Mouse (Mus musculus) midbrain, embryonic 11.5 days (tissue): ENCODE results near the gene Urb1. TPM values are rescaled to one million over a fixed set of nuclear protein-coding genes. Genes with fewer than 3 reads are reported as not detected.

ENCODE experiments used
- ATAC-seq: fragments of 200-750 bp; cut with Nextera tagmentation; 2 replicates; pipeline ENCODE4 v1.8.0; 2017; ENCODE audit warnings: moderate TSS enrichment, moderate library complexity; ENCODE audit not compliant: low FRiP score
- DNase-seq: peaks from one replicate; pipeline ENCODE4 v3.0.0; 2015; ENCODE audit warnings: low spot score; ENCODE audit errors: missing footprints
- H3K27ac ChIP-seq: fragments of 300-500 bp; sonication (generic); 2 replicates; pipeline ENCODE4 v1.5.1; 2014; ENCODE audit warnings: low read depth, low read length
- H3K27me3 ChIP-seq: fragments of 300-500 bp; sonication (generic); 2 replicates; pipeline ENCODE4 v1.6.1; 2014; ENCODE audit warnings: mild to moderate bottlenecking, low read length, moderate library complexity, mixed read lengths; ENCODE audit not compliant: control insufficient read depth, insufficient read depth
- H3K36me3 ChIP-seq: fragments of 300-500 bp; sonication (generic); 2 replicates; pipeline ENCODE4 v1.6.1; 2014; ENCODE audit warnings: mild to moderate bottlenecking, low read length, moderate library complexity, mixed read lengths; ENCODE audit not compliant: control insufficient read depth, insufficient read depth
- H3K4me1 ChIP-seq: fragments of 300-500 bp; sonication (generic); 2 replicates; pipeline ENCODE4 v1.6.1; 2014; ENCODE audit warnings: low read length; ENCODE audit not compliant: control insufficient read depth, insufficient read depth
- H3K4me2 ChIP-seq: fragments of 300-500 bp; sonication (generic); 2 replicates; pipeline ENCODE4 v1.6.1; 2014; ENCODE audit warnings: mild to moderate bottlenecking, moderate library complexity
- H3K4me3 ChIP-seq: fragments of 300-500 bp; sonication (generic); 2 replicates; pipeline ENCODE4 v1.5.1; 2014; ENCODE audit warnings: low read depth, low read length
- H3K9ac ChIP-seq: fragments of 300-500 bp; sonication (generic); 2 replicates; pipeline ENCODE4 v1.6.1; 2014; ENCODE audit warnings: low read length
- H3K9me3 ChIP-seq: fragments of 300-500 bp; sonication (generic); 2 replicates; pipeline ENCODE4 v1.6.1; 2016; ENCODE audit warnings: low read length; ENCODE audit not compliant: control insufficient read depth
- WGBS: fragments of 180-500 bp; shearing (Covaris S2); extraction: QIAGEN DNeasy Blood & Tissue Kit; methylation state at CpG from one replicate; pipeline ENCODE4 v1.1.7; 2014; 5-methylcytosine and 5-hydroxymethylcytosine counted together
- polyA plus RNA-seq: library from polyadenylated mRNA; unstranded; fragments of >200 nt; fragmentation: Nextera tagmentation; extraction: Ambion mirVana; gene quantifications from 2 replicates; pipeline ENCODE4 v1.2.1, GENCODE M21; 2014

Gene Urb1
- polyA plus RNA-seq, 1 experiment from 2014 or later = 14.2 TPM

DNA sequence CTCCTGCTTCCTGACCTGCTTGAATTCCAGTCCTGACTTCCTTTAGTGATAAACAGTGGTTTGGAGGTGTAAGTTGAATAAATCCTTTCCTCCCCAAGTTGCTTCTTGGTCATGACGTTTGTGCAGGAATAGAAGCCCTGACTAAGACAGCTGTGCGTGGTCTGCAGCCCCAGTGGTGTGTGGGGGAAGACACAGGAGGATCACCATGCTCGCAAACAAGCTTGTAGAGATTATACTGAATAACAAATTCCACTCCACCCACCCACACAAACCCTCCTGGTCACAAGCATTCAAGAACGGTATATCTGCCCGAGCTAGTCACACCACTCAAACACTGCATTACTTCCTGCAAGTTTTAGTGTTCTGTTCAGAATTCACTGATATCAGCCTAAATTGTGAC lies 18.1 kb downstream of the Urb1 start:
- no peak overlapping the region for H3K4me2 ChIP-seq
- no peak overlapping the region for H3K27ac ChIP-seq
- 86% methylated on average over 5 of the region's 5 CpGs for WGBS
- H3K27me3 ChIP-seq = no peaks in the 10 kb centered on the region
- H3K4me1 ChIP-seq = no peaks in the 10 kb centered on the region
- H3K36me3 ChIP-seq = peaks cover 17% of the 10 kb centered on the region
- no peak overlapping the region for H3K9ac ChIP-seq
- no peaks in the 10 kb centered on the region for H3K9me3 ChIP-seq
- ATAC-seq = no peak
- H3K4me3 ChIP-seq = no peak overlapping the region
- DNase-seq = no peak

DNA sequence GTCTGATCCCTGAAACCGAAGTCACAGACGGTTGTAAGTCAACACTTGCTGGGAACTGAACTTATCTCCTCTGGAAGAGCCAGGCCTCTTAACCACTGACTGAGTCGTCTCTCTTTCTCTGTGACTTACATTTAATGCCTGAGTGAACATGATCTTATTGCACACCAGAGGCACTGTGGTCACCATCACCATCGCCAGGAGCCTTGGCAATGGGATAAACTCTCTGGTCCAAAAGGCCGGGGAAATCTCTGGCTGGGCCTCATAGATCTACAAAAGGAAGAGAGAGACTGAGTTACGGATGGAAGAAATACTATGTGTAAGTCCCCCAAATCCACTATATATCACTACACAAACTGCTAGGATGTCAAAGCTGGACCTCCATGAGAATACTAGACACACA lies 19.3 kb downstream of the Urb1 start:
- whole genome bisulfite sequencing = 90% methylated on average over 6 of the region's 6 CpGs
- Histone ChIP-seq H3K27ac (no peak overlapping the region), H3K36me3 (peaks cover 17% of the 10 kb centered on the region), H3K9ac (no peak overlapping the region), H3K9me3 (no peaks in the 10 kb centered on the region), H3K4me1 (no peaks in the 10 kb centered on the region), H3K4me2 (no peak overlapping the region), H3K27me3 (no peaks in the 10 kb centered on the region), H3K4me3 (no peak overlapping the region)
- DNase-seq = no peak
- no peak for ATAC-seq

DNA sequence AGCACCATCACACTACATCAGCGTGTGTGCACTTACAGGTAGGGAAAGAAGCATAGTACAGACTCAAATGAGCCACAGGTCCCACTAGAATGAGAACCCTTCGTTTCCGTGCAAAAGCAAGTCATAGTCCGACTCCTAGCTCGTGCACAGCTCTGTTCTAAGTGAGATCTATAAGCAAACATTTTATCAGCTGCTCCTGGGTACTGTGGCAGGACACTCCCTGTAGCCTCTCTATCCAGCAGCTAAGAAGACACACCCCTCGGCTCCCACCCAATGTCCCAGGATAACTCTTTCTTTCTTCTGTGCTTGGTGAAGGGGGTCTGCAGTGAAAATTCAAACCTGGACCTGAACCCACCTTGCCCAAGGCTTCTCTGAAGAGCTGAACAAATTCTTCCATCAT lies 21.6 kb downstream of the Urb1 start:
- H3K27ac ChIP-seq = no peak overlapping the region
- no peak overlapping the region for H3K9ac ChIP-seq
- no peaks in the 10 kb centered on the region for H3K27me3 ChIP-seq
- no peaks in the 10 kb centered on the region for H3K4me1 ChIP-seq
- H3K4me2 ChIP-seq = no peak overlapping the region
- 90% methylated on average over 6 of the region's 6 CpGs for WGBS
- no peaks in the 10 kb centered on the region for H3K9me3 ChIP-seq
- peaks cover 21% of the 10 kb centered on the region for H3K36me3 ChIP-seq
- DNase-seq (no peak), ATAC-seq (no peak)
- H3K4me3 ChIP-seq = no peak overlapping the region

DNA sequence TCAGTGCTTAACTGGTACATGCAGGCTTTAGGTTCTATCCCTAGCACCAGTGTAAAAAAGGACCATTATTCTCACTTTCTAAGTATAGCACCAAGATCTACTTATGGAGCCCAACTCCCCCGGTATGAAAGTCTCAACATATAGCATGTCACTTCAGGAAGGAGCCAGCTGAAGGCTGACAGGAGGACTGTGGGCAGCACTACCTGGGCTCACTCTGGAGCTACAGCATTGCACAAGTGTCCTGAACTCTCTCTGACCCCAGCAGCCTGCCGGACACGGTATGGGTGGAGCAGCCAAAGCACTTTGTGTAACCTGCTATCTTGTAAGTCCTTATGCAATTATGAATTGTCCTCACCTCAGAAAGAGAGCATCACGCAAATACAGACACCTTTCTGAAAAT lies 25.0 kb downstream of the Urb1 start:
- H3K4me2 ChIP-seq = no peak overlapping the region
- WGBS = 93% methylated on average over 4 of the region's 4 CpGs
- ATAC-seq (no peak), DNase-seq (no peak)
- no peaks in the 10 kb centered on the region for H3K27me3 ChIP-seq
- H3K9me3 ChIP-seq = no peaks in the 10 kb centered on the region
- H3K27ac ChIP-seq = no peak overlapping the region
- no peak overlapping the region for H3K4me3 ChIP-seq
- no peaks in the 10 kb centered on the region for H3K4me1 ChIP-seq
- peaks cover 14% of the 10 kb centered on the region for H3K36me3 ChIP-seq
- H3K9ac ChIP-seq = no peak overlapping the region

DNA sequence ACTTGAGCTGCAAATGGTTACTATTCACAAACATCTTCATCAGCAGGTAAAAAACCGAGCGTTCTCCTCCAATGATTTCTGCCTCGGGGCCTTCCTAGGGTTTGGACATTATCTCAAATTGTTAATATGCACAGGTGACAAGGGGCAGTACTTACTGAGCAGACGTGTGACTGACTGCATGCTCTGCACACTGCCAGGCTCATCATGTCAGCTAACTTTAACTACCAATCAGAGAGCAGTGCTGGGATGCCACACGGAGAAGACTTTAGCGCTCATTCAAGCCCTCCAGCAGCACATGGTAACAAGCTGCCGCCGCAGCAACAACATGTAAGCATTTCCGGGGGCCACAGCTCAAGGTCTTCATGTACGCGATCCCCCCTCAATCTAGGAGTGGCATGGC lies 26.9 kb downstream of the Urb1 start:
- no peak for ATAC-seq
- H3K4me3 ChIP-seq = no peak overlapping the region
- no peaks in the 10 kb centered on the region for H3K27me3 ChIP-seq
- H3K9me3 ChIP-seq = no peaks in the 10 kb centered on the region
- no peaks in the 10 kb centered on the region for H3K4me1 ChIP-seq
- no peak overlapping the region for H3K9ac ChIP-seq
- no peak overlapping the region for H3K4me2 ChIP-seq
- H3K27ac ChIP-seq = no peak overlapping the region
- no peak for DNase-seq
- peaks cover 9% of the 10 kb centered on the region for H3K36me3 ChIP-seq
- 92% methylated on average over 11 of the region's 11 CpGs for WGBS

DNA sequence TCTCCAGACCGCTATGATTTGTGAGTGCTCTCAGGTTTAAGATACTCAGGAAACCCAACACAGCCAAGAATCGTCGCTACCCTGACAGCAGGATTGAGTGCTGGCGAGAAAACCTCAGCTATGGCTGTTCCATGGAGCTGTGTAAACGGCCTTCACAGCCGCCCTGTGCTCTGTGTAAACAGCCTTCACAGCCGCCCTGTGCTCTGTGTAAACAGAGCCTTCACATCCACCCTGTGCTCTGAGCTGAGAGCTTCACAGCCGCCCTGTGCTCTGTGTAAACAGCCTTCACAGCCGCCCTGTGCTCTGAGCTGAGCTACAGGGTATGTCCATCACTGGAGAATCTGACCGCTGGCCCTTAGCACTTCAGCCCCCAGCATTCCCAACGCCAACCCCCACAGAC lies 30.4 kb downstream of the Urb1 start:
- WGBS = 65% methylated on average over 11 of the region's 11 CpGs
- Histone ChIP-seq H3K4me3 (no peak overlapping the region), H3K9ac (no peak overlapping the region), H3K27ac (no peak overlapping the region), H3K27me3 (no peaks in the 10 kb centered on the region), H3K4me1 (no peaks in the 10 kb centered on the region), H3K4me2 (no peak overlapping the region), H3K9me3 (no peaks in the 10 kb centered on the region), H3K36me3 (0 out of 2 replicates have a peak, but pooled peaks cover 2% of the 10 kb centered on the region)
- ATAC-seq (peak; percentile 93), DNase-seq (no peak)

DNA sequence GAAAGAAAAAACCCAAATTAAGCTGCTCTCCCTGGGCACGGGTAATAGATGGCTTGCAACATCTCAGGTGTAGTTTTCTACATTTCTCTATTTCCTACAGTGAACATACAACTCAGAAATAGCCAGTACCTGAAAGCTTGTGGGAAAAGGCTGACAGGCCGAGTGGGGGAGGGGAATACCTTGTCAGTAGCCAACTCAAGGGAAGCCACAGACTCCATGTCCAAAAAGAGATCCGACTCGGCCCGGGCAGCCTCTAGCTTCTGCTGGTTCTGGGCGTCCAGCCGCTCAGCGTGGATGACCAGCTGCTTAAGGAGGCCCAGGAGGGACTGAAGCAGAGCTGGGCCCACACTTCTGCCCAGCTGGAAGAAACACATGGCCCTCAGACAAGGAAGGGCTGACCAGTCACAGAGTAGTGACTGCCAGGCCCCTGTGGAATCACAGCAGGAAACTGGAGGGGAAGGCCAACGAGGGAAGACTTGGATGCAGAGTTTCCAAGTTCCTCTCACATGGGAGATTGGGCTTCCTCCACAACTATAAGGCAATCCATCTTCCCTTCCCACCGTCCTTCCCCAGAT lies 34.2 kb downstream of the Urb1 start:
- H3K27ac ChIP-seq = no peak overlapping the region
- no peak overlapping the region for H3K4me2 ChIP-seq
- WGBS = 85% methylated on average over 10 of the region's 10 CpGs
- H3K4me3 ChIP-seq = no peak overlapping the region
- H3K27me3 ChIP-seq = no peaks in the 10 kb centered on the region
- H3K9me3 ChIP-seq = no peaks in the 10 kb centered on the region
- no peaks in the 10 kb centered on the region for H3K4me1 ChIP-seq
- H3K36me3 ChIP-seq = peaks cover 13% of the 10 kb centered on the region; the same call in 1 of the 2 replicates
- ATAC-seq (no peak), DNase-seq (no peak)
- no peak overlapping the region for H3K9ac ChIP-seq

DNA sequence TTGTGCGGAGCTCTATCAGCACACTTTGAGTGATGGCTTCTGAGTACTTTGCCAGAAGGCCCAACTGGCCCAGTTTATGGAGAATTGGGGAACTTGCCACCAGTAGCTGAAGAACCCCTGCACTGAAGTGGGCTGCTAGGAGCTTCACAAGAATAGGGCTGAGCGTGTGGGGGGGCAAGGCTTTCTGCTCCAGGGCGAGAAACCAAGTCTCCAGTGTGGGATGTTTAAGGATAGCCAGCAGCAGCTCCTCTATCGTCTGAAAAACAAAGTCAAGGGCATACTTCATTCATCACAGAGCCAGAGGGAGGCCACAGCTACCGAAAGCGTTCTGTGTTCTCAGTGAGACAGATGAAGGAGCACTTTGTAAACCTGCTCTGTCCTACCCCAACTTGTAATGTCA lies 35.6 kb downstream of the Urb1 start:
- H3K27ac ChIP-seq = no peak overlapping the region
- ATAC-seq (no peak), DNase-seq (no peak)
- H3K36me3 ChIP-seq = peaks cover 13% of the 10 kb centered on the region; the same call in 1 of the 2 replicates
- H3K4me1 ChIP-seq = no peaks in the 10 kb centered on the region
- no peaks in the 10 kb centered on the region for H3K27me3 ChIP-seq
- H3K4me3 ChIP-seq = no peak overlapping the region
- WGBS = 90% methylated on average over 6 of the region's 6 CpGs
- H3K4me2 ChIP-seq = no peak overlapping the region
- no peak overlapping the region for H3K9ac ChIP-seq
- H3K9me3 ChIP-seq = no peaks in the 10 kb centered on the region

DNA sequence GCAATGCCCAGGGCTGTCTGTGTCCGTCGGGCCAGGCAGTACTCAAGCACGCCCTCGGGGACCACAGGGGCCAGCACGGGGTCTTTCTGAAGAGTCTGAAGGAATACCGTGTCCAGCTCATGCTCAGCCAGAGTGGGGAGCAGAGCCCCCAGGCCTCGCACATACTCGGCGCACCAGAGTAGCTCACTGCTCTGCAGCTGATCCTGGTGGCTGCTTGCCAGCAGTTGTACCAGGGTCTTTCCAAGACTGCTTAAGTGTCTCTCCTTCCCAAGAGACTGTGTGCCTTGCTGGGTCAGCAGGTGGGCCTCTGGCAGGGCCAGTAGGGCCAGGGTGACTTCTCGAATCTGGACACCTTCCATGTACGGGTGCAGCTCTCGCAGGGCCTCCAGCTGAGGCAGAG lies 36.0 kb downstream of the Urb1 start:
- Histone ChIP-seq H3K4me2 (no peak overlapping the region), H3K27ac (no peak overlapping the region), H3K36me3 (peaks cover 15% of the 10 kb centered on the region; the same call in 1 of the 2 replicates), H3K9me3 (no peaks in the 10 kb centered on the region), H3K9ac (no peak overlapping the region), H3K4me1 (no peaks in the 10 kb centered on the region), H3K27me3 (no peaks in the 10 kb centered on the region), H3K4me3 (no peak overlapping the region)
- DNase-seq = no peak
- 94% methylated on average over 12 of the region's 12 CpGs for WGBS
- ATAC-seq = no peak
